Mouse (Mus musculus) MEL (cell line): ENCODE results near the gene Gm11568. TPM values are rescaled to one million over a fixed set of nuclear protein-coding genes. Genes with fewer than 3 reads are reported as not detected.

Source experiments
- DNase-seq: peaks from one replicate; pipeline ENCODE4 v3.0.0; 2011; ENCODE audit warnings: low read depth, low spot score
- H3K27ac ChIP-seq: 2 replicates; pipeline ENCODE4 v1.5.1; 2012; ENCODE audit warnings: low read depth, mild to moderate bottlenecking, control low read depth, low read length, moderate library complexity; ENCODE audit not compliant: control insufficient read depth
- H3K27me3 ChIP-seq, 2 experiments: fragments of 150-350 bp in 1 of 2; sonication (generic) in 1 of 2; 2 replicates each; pipeline ENCODE4 v1.6.1; 2012; ENCODE audit warnings: low read length in 2 of 2, mild to moderate bottlenecking in 2 of 2, improper control_type of control experiment in 1 of 2, moderate library complexity in 1 of 2; ENCODE audit not compliant: insufficient read depth in 2 of 2, control insufficient read depth in 1 of 2
- H3K36me3 ChIP-seq, 2 experiments: 2 replicates each; pipeline ENCODE4 v1.6.1; 2012 to 2014; ENCODE audit warnings: low read length in 2 of 2, improper control_type of control experiment in 1 of 2, inconsistent platforms in 1 of 2, mild to moderate bottlenecking in 1 of 2; ENCODE audit not compliant: insufficient read depth in 2 of 2, control insufficient read depth in 1 of 2
- H3K4me1 ChIP-seq, 2 experiments: fragments of 150-350 bp in 1 of 2; sonication (generic) in 1 of 2; 2 replicates each; pipeline ENCODE4 v1.6.1; 2012; ENCODE audit warnings: low read length in 2 of 2, improper control_type of control experiment in 1 of 2, mild to moderate bottlenecking in 1 of 2; ENCODE audit not compliant: insufficient read depth in 2 of 2, control insufficient read depth in 1 of 2
- H3K4me3 ChIP-seq, 2 experiments: fragments of 150-350 bp in 1 of 2; sonication (generic) in 1 of 2; 2 replicates each; pipeline ENCODE4 v1.5.1; 2012; ENCODE audit warnings: low read depth in 2 of 2, low read length in 2 of 2, mild to moderate bottlenecking in 2 of 2, moderate library complexity in 2 of 2, control low read depth in 1 of 2, improper control_type of control experiment in 1 of 2; ENCODE audit not compliant: control insufficient read depth in 1 of 2, insufficient read depth in 1 of 2
- H3K79me2 ChIP-seq: 2 replicates; pipeline ENCODE4 v1.6.1; 2012; ENCODE audit warnings: mild to moderate bottlenecking, low read length, moderate library complexity; ENCODE audit not compliant: control insufficient read depth, poor library complexity, insufficient read depth
- H3K9ac ChIP-seq: 2 replicates; pipeline ENCODE4 v1.6.1; 2012; ENCODE audit warnings: low read depth, mild to moderate bottlenecking, control low read depth, low read length, moderate library complexity; ENCODE audit not compliant: control insufficient read depth, poor library complexity, severe bottlenecking
- H3K9me3 ChIP-seq: fragments of 150-350 bp; sonication (generic); replicated peaks from 2 replicates; pipeline ENCODE4 v1.6.1; 2012; ENCODE audit warnings: mild to moderate bottlenecking, low read length, improper control_type of control experiment, moderate library complexity; ENCODE audit not compliant: insufficient read depth
- BHLHE40 ChIP-seq: IDR thresholded peaks from 2 replicates; pipeline ENCODE4 v1.6.1; 2012; ENCODE audit warnings: low read depth, mild to moderate bottlenecking, inconsistent platforms, low read length, improper control_type of control experiment, borderline replicate concordance
- CTCF ChIP-seq, 3 experiments: IDR thresholded peaks in 2 of 3; conservative IDR thresholded peaks in 1 of 3; 2 replicates each; pipeline ENCODE4 v1.5.1; 2011 to 2012; ENCODE audit warnings: low read length in 3 of 3, low read depth in 2 of 3, mild to moderate bottlenecking in 2 of 3, improper control_type of control experiment in 1 of 3, inconsistent platforms in 1 of 3, mixed read lengths in 1 of 3, moderate library complexity in 1 of 3; ENCODE audit not compliant: control insufficient read depth in 1 of 3, insufficient read depth in 1 of 3, poor library complexity in 1 of 3, severe bottlenecking in 1 of 3
- ELF1 ChIP-seq: IDR thresholded peaks from 2 replicates; pipeline ENCODE4 v1.6.1; 2014; ENCODE audit warnings: low read depth, mild to moderate bottlenecking, inconsistent platforms, low read length, improper control_type of control experiment, moderate library complexity
- KAT2A ChIP-seq: conservative IDR thresholded peaks from 2 replicates; pipeline ENCODE4 v1.6.1; 2012; ENCODE audit warnings: low read depth, low read length, improper control_type of control experiment, inconsistent platforms
- MAX ChIP-seq: IDR thresholded peaks from 2 replicates; pipeline ENCODE4 v1.6.1; 2011; ENCODE audit warnings: low read length, improper control_type of control experiment
- MAZ ChIP-seq: IDR thresholded peaks from 2 replicates; pipeline ENCODE4 v1.6.1; 2012; ENCODE audit warnings: low read depth, mild to moderate bottlenecking, inconsistent platforms, low read length, improper control_type of control experiment
- MYB ChIP-seq: IDR thresholded peaks from 2 replicates; pipeline ENCODE4 v1.6.1; 2011; ENCODE audit warnings: mild to moderate bottlenecking, low read depth, low read length, improper control_type of control experiment
- NELFE ChIP-seq: IDR thresholded peaks from 2 replicates; pipeline ENCODE4 v1.6.1; 2011; ENCODE audit warnings: low read depth, low read length, improper control_type of control experiment
- POLR2A ChIP-seq, 2 experiments: IDR thresholded peaks; 2 replicates each; pipeline ENCODE4 v1.6.1; 2011 to 2012; ENCODE audit warnings: low read length in 2 of 2, mild to moderate bottlenecking in 2 of 2, control low read depth in 1 of 2, improper control_type of control experiment in 1 of 2, low read depth in 1 of 2, moderate library complexity in 1 of 2; ENCODE audit not compliant: control insufficient read depth in 1 of 2, insufficient read depth in 1 of 2, poor library complexity in 1 of 2
- POLR2AphosphoS2 ChIP-seq: IDR thresholded peaks from 2 replicates; pipeline ENCODE4 v1.6.1; 2011; ENCODE audit warnings: low read length, improper control_type of control experiment
- POLR2AphosphoS5 ChIP-seq: IDR thresholded peaks from 2 replicates; pipeline ENCODE4 v1.6.1; 2012; ENCODE audit warnings: low read depth, borderline replicate concordance, mild to moderate bottlenecking, inconsistent platforms, low read length, moderate library complexity, mixed read lengths
- RAD21 ChIP-seq: IDR thresholded peaks from 2 replicates; pipeline ENCODE4 v1.6.1; 2011; ENCODE audit warnings: mild to moderate bottlenecking, low read depth, low read length, improper control_type of control experiment
- RCOR1 ChIP-seq: IDR thresholded peaks from 2 replicates; pipeline ENCODE4 v1.6.1; 2012; ENCODE audit warnings: low read depth, mild to moderate bottlenecking, inconsistent platforms, low read length, improper control_type of control experiment
- SIN3A ChIP-seq: IDR thresholded peaks from 2 replicates; pipeline ENCODE4 v1.6.1; 2012; ENCODE audit warnings: low read length, improper control_type of control experiment, inconsistent platforms
- TAL1 ChIP-seq: IDR thresholded peaks from 2 replicates; pipeline ENCODE4 v1.6.1; 2012; ENCODE audit warnings: mild to moderate bottlenecking, inconsistent platforms, low read length, moderate library complexity, mixed read lengths
- TCF12 ChIP-seq: IDR thresholded peaks from 2 replicates; pipeline ENCODE4 v1.6.1; 2014; ENCODE audit warnings: low read depth, mild to moderate bottlenecking, inconsistent platforms, low read length, improper control_type of control experiment, moderate library complexity
- USF1 ChIP-seq: IDR thresholded peaks from 2 replicates; pipeline ENCODE4 v1.6.1; 2014; ENCODE audit warnings: low read depth, mild to moderate bottlenecking, inconsistent platforms, low read length, improper control_type of control experiment, moderate library complexity
- ZMIZ1 ChIP-seq: IDR thresholded peaks from 2 replicates; pipeline ENCODE4 v1.6.1; 2012; ENCODE audit warnings: low read depth, mild to moderate bottlenecking, inconsistent platforms, low read length, improper control_type of control experiment, moderate library complexity
- ZNF384 ChIP-seq: IDR thresholded peaks from 2 replicates; pipeline ENCODE4 v1.6.1; 2012; ENCODE audit warnings: low read depth, mild to moderate bottlenecking, inconsistent platforms, low read length, improper control_type of control experiment
- polyA plus RNA-seq, 2 experiments: library from polyadenylated mRNA; stranded (reverse) in 1 of 2; unstranded in 1 of 2; fragments of >175 nt in 1 of 2; fragments of >200 nt in 1 of 2; gene quantifications; 2 replicates each; pipeline versions ENCODE4 v1.2.1 to v1.2.4; 2012; ENCODE audit warnings: low replicate concordance in 2 of 2, low read depth in 1 of 2; ENCODE audit not compliant: insufficient read length in 2 of 2, insufficient read depth in 1 of 2, missing spikeins in 1 of 2
- total RNA-seq: library from RNA; depleted of rRNA; stranded (reverse); fragments of 300-350 nt; gene quantifications from 2 replicates; pipeline ENCODE4 v1.2.3, GENCODE M21; 2012

Gene Gm11568
- total and polyA plus RNA-seq, 3 experiments = not detected

- H3K4me3 ChIP-seq = no peak within 1 kb of the TSS
- H3K79me2 ChIP-seq = no peaks in the 10 kb centered on the region
- H3K4me1 ChIP-seq = no peaks in the 10 kb centered on the region
- H3K9ac ChIP-seq = no peak within 1 kb of the TSS
- DNase-seq = no peak
- no peaks in the 10 kb centered on the region for H3K36me3 ChIP-seq
- no peak within 1 kb of the TSS for H3K27ac ChIP-seq
- H3K9me3 ChIP-seq = no peaks in the 10 kb centered on the region
- TF ChIP-seq RCOR1 (no peak), POLR2AphosphoS2 (no peak), POLR2A (IDR thresholded peaks at IDR 0.05; ENCODE audit: control insufficient read depth in 1 of 2, insufficient read depth in 1 of 2, low read depth in 1 of 2, low read length in 2 of 2, poor library complexity in 1 of 2) (no peak), ZNF384 (no peak), MYB (no peak), TCF12 (no peak), TAL1 (no peak), ZMIZ1 (no peak), CTCF (IDR thresholded peaks at IDR 0.05 in 2 of 3, conservative IDR thresholded peaks at IDR 0.05 in 1 of 3; ENCODE audit: control insufficient read depth in 1 of 3, insufficient read depth in 1 of 3, low read depth in 2 of 3, low read length in 3 of 3, poor library complexity in 1 of 3, severe bottlenecking in 1 of 3) (no peak), MAX (no peak), NELFE (no peak), MAZ (no peak), POLR2AphosphoS5 (no peak), SIN3A (no peak), KAT2A (no peak), ELF1 (no peak), RAD21 (no peak), BHLHE40 (no peak)
- H3K27me3 ChIP-seq = no peaks in the 10 kb centered on the region
Observed at GRCm38 (mm10) chr11:99837966-99838365, 19.8 kb upstream of the Gm11568 start, which contains the start of gene 2300003K06Rik. Gene 2300003K06Rik (minus strand): TSS chr11:99838066.

DNA sequence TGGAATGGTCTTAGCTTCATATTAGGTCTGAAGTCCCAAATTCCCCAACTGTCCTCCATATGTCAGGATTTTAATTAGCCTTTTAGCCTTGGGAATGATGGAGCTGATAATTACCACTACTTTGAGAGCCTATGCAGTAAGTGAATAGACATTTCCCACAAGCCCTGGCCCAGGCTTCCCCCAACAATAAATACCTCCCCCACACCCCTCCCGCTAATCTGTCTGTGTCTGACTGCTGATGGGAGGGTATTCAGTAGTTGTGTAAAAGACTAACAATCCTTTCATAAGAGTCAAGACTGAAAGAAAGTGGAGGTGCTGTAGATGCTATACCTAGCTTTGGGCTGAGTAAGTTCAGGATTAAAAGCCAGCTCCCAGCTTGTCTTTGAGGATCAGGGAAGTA is 15.5 kb upstream of the Gm11568 start:
- H3K36me3 ChIP-seq = no peaks in the 10 kb centered on the region
- H3K9ac ChIP-seq = no peak overlapping the region
- TF ChIP-seq USF1 (no peak), RCOR1 (no peak), POLR2AphosphoS5 (no peak)
- no peaks in the 10 kb centered on the region for H3K79me2 ChIP-seq
- no peak overlapping the region for H3K4me3 ChIP-seq
- no peak for DNase-seq
- H3K4me1 ChIP-seq = no peaks in the 10 kb centered on the region
- H3K27ac ChIP-seq = no peak overlapping the region
- H3K27me3 ChIP-seq = no peaks in the 10 kb centered on the region
- no peaks in the 10 kb centered on the region for H3K9me3 ChIP-seq
